Mouse (Mus musculus): Measurements from ENCODE around the gene Tmem91.

DNA sequence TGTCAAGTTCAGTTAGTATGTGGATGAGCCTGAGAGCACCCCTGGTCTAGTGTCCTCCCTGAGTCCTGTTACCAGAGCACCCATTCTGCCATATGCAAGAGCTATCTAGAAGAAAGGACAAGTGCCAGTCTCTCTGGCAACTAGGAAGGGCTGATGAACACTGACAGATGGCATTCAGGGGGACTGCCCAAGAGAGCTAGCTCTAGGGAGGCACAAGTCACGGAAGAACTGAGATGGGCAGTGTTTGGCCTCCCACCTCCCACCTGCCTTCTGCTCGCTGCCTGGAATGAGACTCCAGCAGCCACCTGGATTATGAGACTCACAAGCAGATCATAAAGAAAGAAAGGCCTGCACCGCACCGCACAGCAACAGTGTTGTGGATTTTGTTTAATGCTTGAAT is 35.2 kb downstream of the Tmem91 start:
- no peak for TF ChIP-seq CTCF (IDR thresholded peaks at IDR 0.05; ENCODE audit: low read depth)
- no peak for TF ChIP-seq EP300 (IDR thresholded peaks at IDR 0.05; ENCODE audit: low read depth)
